Mouse (Mus musculus) ES-Bruce4 (cell line): ENCODE data around the gene Ang.
A peak's percentile ranks its signal among the peaks of the same experiment; 100 is the strongest.

ENCODE experiments used
- CTCF ChIP-seq: IDR thresholded peaks from one replicate; pipeline ENCODE4 v1.8.1; 2011; ENCODE audit warnings: low read depth, low read length
- POLR2A ChIP-seq: IDR thresholded peaks from one replicate; pipeline ENCODE4 v1.8.1; 2011; ENCODE audit warnings: low read length; ENCODE audit not compliant: insufficient read depth

- TF ChIP-seq POLR2A (no peak), CTCF (peak; percentile 76)
Observed at GRCm38 (mm10) chr14:51103217-51103616, 12.3 kb downstream of the Ang start.
